In the genomic region with DNA sequence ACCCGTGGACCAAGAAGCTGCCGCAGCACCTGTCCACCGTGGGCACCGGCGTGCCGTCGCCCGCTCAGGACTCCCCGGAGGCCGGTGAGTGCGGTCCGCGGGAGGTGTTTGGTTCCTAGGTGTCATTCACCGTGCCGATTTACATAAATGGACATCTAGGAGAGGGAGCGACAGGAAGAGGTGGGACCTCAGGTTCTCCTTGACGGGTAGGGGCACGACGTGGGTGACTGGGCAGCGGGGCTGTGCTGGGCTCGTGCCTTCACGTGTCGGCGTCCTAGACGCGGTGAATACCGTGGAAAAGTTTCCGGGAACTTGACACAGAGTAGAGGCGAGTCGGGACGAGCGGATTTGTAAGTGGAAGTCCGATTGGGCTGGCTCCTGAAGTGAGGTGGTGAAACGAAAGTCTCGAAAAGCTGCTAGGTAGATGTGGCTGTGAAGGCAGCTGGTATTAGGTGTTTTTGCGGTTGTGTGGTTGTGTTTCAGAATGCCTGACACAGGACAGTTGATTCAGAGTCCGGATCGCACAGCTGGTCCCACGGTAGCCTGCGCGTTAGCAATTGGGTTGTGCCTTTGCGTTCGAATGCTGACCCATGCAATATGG, we compare ENCODE assay signal across 8 mouse cellular contexts. TPM values are rescaled to one million over a fixed set of nuclear protein-coding genes. Genes with fewer than 3 reads are reported as not detected.
DNase-seq lines count a peak whose midpoint lies in the region; ATAC-seq and TF ChIP-seq lines count a peak whose summit lies in the region.

No protein-coding gene starts in this region.

- peak; percentile 60 for DNase-seq in CH12.LX (ENCODE audit: extremely low read depth)
- DNase-seq in adrenal gland, postnatal 25 days, result peak; percentile 11
- peak; percentile 83 for DNase-seq in kidney, adult 9 months
- DNase-seq in liver, postnatal 0 days, result peak; percentile 71
- peak; percentile 76 for DNase-seq in testis, postnatal 14 days (ENCODE audit: low spot score)

- H3K4me3 ChIP-seq in CH12.LX (replicated peaks in 1 of 3; ENCODE audit: low read depth in 2 of 3, low read length in 2 of 3, poor library complexity in 1 of 3), result peak overlapping the region; percentile 78 to 88 (median 82)
- H3K4me3 ChIP-seq in embryonic facial prominence, embryonic 13.5 days, result peak overlapping the region; percentile 71
- peak overlapping the region; percentile 83 for H3K4me3 ChIP-seq in heart, embryonic 11.5 days (ENCODE audit: low read depth, low read length)
- H3K4me3 ChIP-seq in liver, postnatal 0 days (ENCODE audit: low read depth, low read length), result peak overlapping the region; percentile 77
- peak overlapping the region; percentile 84 for H3K4me3 ChIP-seq in neural tube, embryonic 12.5 days

- TF ChIP-seq RAD21 in CH12.LX (IDR thresholded peaks at IDR 0.05; ENCODE audit: low read depth, low read length), result no peak

- peak; percentile 56 for TF ChIP-seq POLR2A in CH12.LX (IDR thresholded peaks at IDR 0.05; ENCODE audit: low read depth, low read length)

- in situ Hi-C loops in CH12.LX (cut with MboI; ENCODE audit: low pct_ligation_motif_present, low pct_unique_long_range_greater_than_20kb, low sequenced_read_pairs), result no loop called here

- peak overlapping the region; percentile 76 for H3K4me2 ChIP-seq in CH12.LX (ENCODE audit: insufficient read depth, low read depth, poor library complexity, severe bottlenecking)
- H3K4me2 ChIP-seq in embryonic facial prominence, embryonic 13.5 days, result peak overlapping the region; percentile 99
- H3K4me2 ChIP-seq in heart, embryonic 11.5 days, result peak overlapping the region; percentile 96
- peak overlapping the region; percentile 95 for H3K4me2 ChIP-seq in liver, postnatal 0 days (ENCODE audit: low read depth, low read length)
- H3K4me2 ChIP-seq in neural tube, embryonic 12.5 days (replicated peaks), result peak overlapping the region; percentile 97

- under 1% methylated on average over 43 of the region's 43 CpGs for WGBS in embryonic facial prominence, embryonic 13.5 days
- under 1% methylated on average over 43 of the region's 43 CpGs for WGBS in heart, embryonic 11.5 days (ENCODE audit: insufficient replicate concordance)
- under 1% methylated on average over 43 of the region's 43 CpGs for WGBS in liver, postnatal 0 days (ENCODE audit: insufficient replicate concordance)
- WGBS in neural tube, embryonic 12.5 days, result under 1% methylated on average over 43 of the region's 43 CpGs

- H3K9me3 ChIP-seq in CH12.LX (replicated peaks; ENCODE audit: low read length), result no peaks in the 10 kb centered on the region
- no peaks in the 10 kb centered on the region for H3K9me3 ChIP-seq in embryonic facial prominence, embryonic 13.5 days
- H3K9me3 ChIP-seq in heart, embryonic 11.5 days (replicated peaks; ENCODE audit: control insufficient read depth, low read length), result no peaks in the 10 kb centered on the region
- no peaks in the 10 kb centered on the region for H3K9me3 ChIP-seq in liver, postnatal 0 days (ENCODE audit: low read length)
- H3K9me3 ChIP-seq in neural tube, embryonic 12.5 days, result no peaks in the 10 kb centered on the region

- H3K79me2 ChIP-seq in CH12.LX (replicated peaks; ENCODE audit: control insufficient read depth, extremely low read depth, insufficient read depth, poor library complexity, severe bottlenecking), result peaks cover 2% of the 10 kb centered on the region; the same call in 1 of the 2 replicates

- peak overlapping the region; percentile 47 for H3K9ac ChIP-seq in CH12.LX (ENCODE audit: insufficient read depth, low read depth)
- peak overlapping the region; percentile 74 for H3K9ac ChIP-seq in embryonic facial prominence, embryonic 13.5 days
- peak overlapping the region; percentile 81 for H3K9ac ChIP-seq in heart, embryonic 11.5 days (ENCODE audit: low read depth, low read length)
- H3K9ac ChIP-seq in liver, postnatal 0 days (replicated peaks), result peak overlapping the region; percentile 86
- peak overlapping the region; percentile 85 for H3K9ac ChIP-seq in neural tube, embryonic 12.5 days

- H3K4me1 ChIP-seq in CH12.LX (ENCODE audit: control insufficient read depth in 1 of 2, insufficient read depth in 2 of 2), result peaks cover 0 to 5% of the 10 kb centered on the region in 2 experiments; a peak in 2 of 4 replicates
- peaks cover 7% of the 10 kb centered on the region; the same call in 1 of the 2 replicates for H3K4me1 ChIP-seq in embryonic facial prominence, embryonic 13.5 days
- H3K4me1 ChIP-seq in heart, embryonic 11.5 days (ENCODE audit: control insufficient read depth, insufficient read depth, low read length), result no peaks in the 10 kb centered on the region
- peaks cover 12% of the 10 kb centered on the region for H3K4me1 ChIP-seq in liver, postnatal 0 days (ENCODE audit: insufficient read depth)
- peaks cover 8% of the 10 kb centered on the region; the same call in 1 of the 2 replicates for H3K4me1 ChIP-seq in neural tube, embryonic 12.5 days

- peaks cover 7% of the 10 kb centered on the region for H3K27me3 ChIP-seq in CH12.LX (replicated peaks)
- peaks cover 44% of the 10 kb centered on the region for H3K27me3 ChIP-seq in embryonic facial prominence, embryonic 13.5 days
- no peaks in the 10 kb centered on the region; the same call in 1 of the 2 replicates for H3K27me3 ChIP-seq in heart, embryonic 11.5 days (ENCODE audit: control insufficient read depth, insufficient read depth, low read length)
- no peaks in the 10 kb centered on the region; the same call in 1 of the 2 replicates for H3K27me3 ChIP-seq in liver, postnatal 0 days (ENCODE audit: insufficient read depth, low read length)
- peaks cover 9% of the 10 kb centered on the region for H3K27me3 ChIP-seq in neural tube, embryonic 12.5 days (replicated peaks)

- no peak for ATAC-seq in embryonic facial prominence, embryonic 13.5 days (ENCODE audit: insufficient number of reproducible peaks, insufficient read depth, low FRiP score, low TSS enrichment, low read depth)
- peak; percentile 20; the same call in 1 of the 2 replicates for ATAC-seq in heart, embryonic 11.5 days (replicated peaks; ENCODE audit: insufficient number of reproducible peaks, low FRiP score, low TSS enrichment)
- ATAC-seq in liver, postnatal 0 days, result peak; percentile 8
- peak; percentile 0; the same call in 1 of the 2 replicates for ATAC-seq in neural tube, embryonic 12.5 days (ENCODE audit: low FRiP score, low read depth)

- dilution Hi-C loops in CH12.LX (cut with MboI; ENCODE audit: extremely low pct_ligation_motif_present, extremely low pct_unique_long_range_greater_than_20kb, low sequenced_read_pairs), result no loop called here

- H3K36me3 ChIP-seq in CH12.LX (replicated peaks in 1 of 2; ENCODE audit: control insufficient read depth in 1 of 2, insufficient read depth in 1 of 2, low read length in 1 of 2), result no peaks in the 10 kb centered on the region
- H3K36me3 ChIP-seq in embryonic facial prominence, embryonic 13.5 days, result no peaks in the 10 kb centered on the region
- no peaks in the 10 kb centered on the region for H3K36me3 ChIP-seq in heart, embryonic 11.5 days (ENCODE audit: control insufficient read depth, insufficient read depth, low read length)
- H3K36me3 ChIP-seq in liver, postnatal 0 days (replicated peaks; ENCODE audit: insufficient read depth, low read length), result no peaks in the 10 kb centered on the region
- no peaks in the 10 kb centered on the region for H3K36me3 ChIP-seq in neural tube, embryonic 12.5 days

- TF ChIP-seq CTCF in CH12.LX (conservative IDR thresholded peaks at IDR 0.05 in 1 of 2, IDR thresholded peaks at IDR 0.05 in 1 of 2; ENCODE audit: low read depth in 2 of 2, low read length in 2 of 2), result no peak
- no peak for TF ChIP-seq CTCF in liver, postnatal 0 days (IDR thresholded peaks at IDR 0.05; ENCODE audit: low read depth)

- H3K27ac ChIP-seq in CH12.LX (ENCODE audit: insufficient read depth, low read depth), result peak overlapping the region; percentile 42
- no peak overlapping the region for H3K27ac ChIP-seq in embryonic facial prominence, embryonic 13.5 days
- H3K27ac ChIP-seq in heart, embryonic 11.5 days (ENCODE audit: low read depth, low read length), result peak overlapping the region; percentile 85
- H3K27ac ChIP-seq in liver, postnatal 0 days (ENCODE audit: low read depth), result peak overlapping the region; percentile 93
- H3K27ac ChIP-seq in neural tube, embryonic 12.5 days, result no peak overlapping the region

- TF ChIP-seq EP300 in CH12.LX (IDR thresholded peaks at IDR 0.05; ENCODE audit: low read length), result peak; percentile 29; the same call in 1 of the 2 replicates
- no peak for TF ChIP-seq EP300 in liver, postnatal 0 days (IDR thresholded peaks at IDR 0.05; ENCODE audit: low read depth)

TF ChIP-seq in CH12.LX, 34 proteins besides CTCF, POLR2A, EP300 and RAD21 (continues in another document):
- TF ChIP-seq MXI1 (IDR thresholded peaks at IDR 0.05; ENCODE audit: low read depth, low read length), result peak; percentile 71
- TF ChIP-seq SIN3A (IDR thresholded peaks at IDR 0.05; ENCODE audit: low read length), result peak; percentile 82
- no peak for TF ChIP-seq SMC3 (IDR thresholded peaks at IDR 0.05; ENCODE audit: low read depth, low read length)
- no peak for TF ChIP-seq UBTF (IDR thresholded peaks at IDR 0.05; ENCODE audit: low read depth, low read length)
- peak; percentile 41; the same call in 1 of the 2 replicates for TF ChIP-seq MYC (IDR thresholded peaks at IDR 0.05; ENCODE audit: low read depth, low read length)
- no peak for TF ChIP-seq KAT2A (IDR thresholded peaks at IDR 0.05; ENCODE audit: insufficient replicate concordance, low read length)
- TF ChIP-seq BHLHE40 (IDR thresholded peaks at IDR 0.05; ENCODE audit: low read depth, low read length), result peak; percentile 92

RNA-seq across cellular contexts. Expression of a gene that starts 1.1 kb away (rescaled TPM):
- total RNA-seq in CH12.LX (2012; rRNA removed) (13.7 and 14.7 TPM in 2 replicates), CH12.LX (2014; rRNA removed) (8.7 and 13.0 TPM in 2 replicates)
- polyA plus RNA-seq in CH12.LX (2012; ENCODE audit: insufficient read length, low read depth), result 11.9 and 12.0 TPM in 2 replicates
- total RNA-seq in adrenal gland, postnatal 25 days (2021), result 37.7 and 37.9 TPM in 2 replicates
- polyA plus RNA-seq in embryonic facial prominence, embryonic 13.5 days (2015; fragmentation: Nextera tagmentation; extraction: Ambion mirVana), result 0.65 and 0.96 TPM in 2 replicates
- 9.8 and 11.2 TPM in 2 replicates for polyA plus RNA-seq in heart, embryonic 11.5 days (2014; fragmentation: Nextera tagmentation; extraction: Ambion mirVana)
- 22.3 and 27.9 TPM in 2 replicates for polyA plus RNA-seq in liver, postnatal 0 days (2015; fragmentation: Nextera tagmentation; extraction: Ambion mirVana)
- 4.3 TPM in 2 replicates for polyA plus RNA-seq in neural tube, embryonic 12.5 days (2016; fragmentation: Nextera tagmentation; extraction: Ambion mirVana)

RNA-seq across cellular contexts. Expression of a gene that starts 48.4 kb away (rescaled TPM):
- total RNA-seq in CH12.LX (2012; rRNA removed), result 0.04 TPM in 1 of 2 replicates, not detected in the other
- total RNA-seq in CH12.LX (2014; rRNA removed), result not detected in 2 replicates
- polyA plus RNA-seq in CH12.LX (2012; ENCODE audit: insufficient read length, low read depth), result not detected in 2 replicates
- total RNA-seq in adrenal gland, postnatal 25 days (2021), result 0.18 TPM in 1 of 2 replicates, not detected in the other
- polyA plus RNA-seq in embryonic facial prominence, embryonic 13.5 days (2015; fragmentation: Nextera tagmentation; extraction: Ambion mirVana), result 0.17 and 0.40 TPM in 2 replicates
- polyA plus RNA-seq in heart, embryonic 11.5 days (2014; fragmentation: Nextera tagmentation; extraction: Ambion mirVana), result 0.21 TPM in 1 of 2 replicates, not detected in the other
- 0.05 and 0.08 TPM in 2 replicates for polyA plus RNA-seq in liver, postnatal 0 days (2015; fragmentation: Nextera tagmentation; extraction: Ambion mirVana)
- polyA plus RNA-seq in neural tube, embryonic 12.5 days (2016; fragmentation: Nextera tagmentation; extraction: Ambion mirVana), result 0.26 and 0.37 TPM in 2 replicates

Comparison
In these comparisons a context has a peak if more than half of its experiments do, and no peak if none do; other contexts are left out.
1. DNase-seq: peak in every context shown above with its lines; median percentile 83 in kidney, adult 9 months; 76 in testis, postnatal 14 days; 71 in liver, postnatal 0 days; 60 in CH12.LX; 11 in adrenal gland, postnatal 25 days.
2. H3K27ac ChIP-seq: peak in CH12.LX (single experiment), heart, embryonic 11.5 days (single experiment) and liver, postnatal 0 days (single experiment); none in embryonic facial prominence, embryonic 13.5 days (single experiment) and neural tube, embryonic 12.5 days (single experiment).
3. Peak in every context shown above with its lines, with median percentiles within 50 percentile points of each other: H3K4me2 ChIP-seq, H3K4me3 ChIP-seq and H3K9ac ChIP-seq.